Mouse (Mus musculus): ENCODE data around the gene Irf1.

The Irf1 gene

DNA sequence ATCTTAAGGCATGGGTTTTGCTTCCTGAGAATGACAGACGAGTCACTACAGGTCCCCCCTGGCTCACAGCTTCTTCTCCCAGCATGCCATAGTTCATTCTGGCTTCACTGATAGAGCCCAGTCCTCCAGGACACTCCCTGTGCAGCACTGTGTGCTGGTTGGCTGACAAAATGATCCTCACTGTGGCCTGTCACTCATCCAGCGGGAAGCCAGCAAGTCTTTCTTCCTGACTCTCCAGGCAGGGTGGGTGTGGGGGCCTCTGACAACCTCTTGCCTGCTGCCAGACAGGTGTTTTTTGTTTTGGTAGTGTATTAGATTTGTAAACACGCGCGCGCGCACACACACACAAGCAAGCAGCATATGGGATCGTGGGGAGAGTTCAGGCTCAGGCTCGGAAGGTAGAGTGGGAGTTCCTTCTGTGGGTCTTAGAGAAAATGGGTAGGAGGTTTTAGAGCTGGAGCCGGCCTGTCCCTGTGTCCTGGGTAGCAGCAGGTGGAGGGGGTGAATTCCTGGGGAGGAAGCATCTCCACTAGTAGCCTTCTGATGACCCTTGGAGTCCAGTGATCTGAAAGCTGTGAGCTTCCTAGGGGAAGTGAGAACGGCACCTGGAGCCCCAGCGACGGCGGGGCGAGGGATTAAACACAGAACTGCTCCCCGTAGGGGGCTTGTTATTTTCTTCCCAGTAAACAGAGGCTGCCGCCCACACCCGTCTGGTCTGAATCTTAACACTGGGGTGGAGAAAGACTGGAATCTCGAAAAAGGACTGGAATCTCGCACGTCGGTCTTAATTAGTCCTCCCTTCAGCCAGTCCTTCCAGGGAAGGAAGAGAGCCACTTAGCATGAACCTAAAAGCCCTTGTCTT lies 10.0 kb upstream of the Irf1 start:
- DNase-seq (ENCODE audit: inconsistent age in 2 of 2, low spot score in 1 of 2) = peak in 1 of 2 experiments; percentile 35

DNA sequence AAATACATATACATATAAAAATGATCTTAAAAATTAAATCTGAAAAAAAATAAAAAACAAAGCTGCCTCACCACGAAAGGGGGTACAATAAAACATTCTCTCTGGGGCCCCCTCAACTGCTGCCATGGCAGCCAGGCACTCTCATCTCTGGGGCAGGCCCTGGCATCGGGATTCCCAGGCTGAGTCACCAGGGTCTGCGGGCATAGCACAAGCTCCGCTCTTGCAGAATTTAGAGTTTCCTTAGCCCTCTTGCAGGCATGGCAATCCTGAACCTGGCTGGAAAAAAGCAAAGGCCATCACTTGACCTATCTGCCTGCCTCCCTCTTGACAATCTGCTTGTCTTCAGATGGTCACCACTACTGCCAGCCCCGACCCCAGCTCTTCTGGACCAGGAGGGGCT lies 8.5 kb upstream of the Irf1 start:
- peak in 1 of 2 experiments; percentile 75 for DNase-seq (ENCODE audit: inconsistent age in 2 of 2, low spot score in 1 of 2)

DNA sequence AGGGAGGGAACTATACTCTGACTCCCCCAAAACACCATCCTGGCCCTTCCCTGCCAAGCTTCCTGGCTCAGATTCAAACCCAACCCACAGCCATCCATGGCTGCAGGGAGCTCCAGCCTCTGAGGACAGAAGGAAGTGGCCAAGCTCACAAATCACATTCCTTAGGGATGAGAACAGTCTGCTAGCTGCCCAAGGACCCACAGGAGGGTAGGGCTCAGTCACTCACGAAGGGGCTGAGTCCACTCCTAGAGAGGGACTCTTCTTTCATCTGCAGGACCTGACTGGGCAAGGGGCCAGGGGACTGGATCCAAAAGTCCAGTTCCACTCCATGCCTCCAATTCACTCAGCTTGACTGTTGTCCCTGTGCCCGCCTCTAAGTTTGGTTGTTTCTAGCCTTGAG lies 8.0 kb upstream of the Irf1 start:
- DNase-seq (ENCODE audit: inconsistent age in 2 of 2, low spot score in 1 of 2) = peak; percentile 96 to 97

DNA sequence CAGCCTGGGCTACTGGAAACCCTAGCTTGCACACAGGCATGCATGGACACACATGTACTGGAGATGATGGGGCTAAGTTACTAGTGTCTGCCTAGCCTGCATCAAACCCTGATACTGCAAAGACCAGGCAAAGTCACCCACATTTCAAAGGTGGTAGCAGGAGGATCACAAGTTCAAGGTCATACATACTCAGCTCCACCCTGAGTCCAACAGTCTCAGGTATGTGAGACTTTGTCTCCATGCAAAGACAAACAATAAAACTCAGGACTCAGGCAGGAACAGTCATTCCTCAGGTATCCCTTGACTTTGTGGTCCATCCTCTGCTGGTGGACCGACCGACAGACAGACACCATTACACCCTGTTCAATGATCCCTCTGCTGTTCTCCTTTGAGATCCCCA lies 7.4 kb upstream of the Irf1 start:
- DNase-seq (ENCODE audit: inconsistent age in 2 of 2, low spot score in 1 of 2) = no peak

DNA sequence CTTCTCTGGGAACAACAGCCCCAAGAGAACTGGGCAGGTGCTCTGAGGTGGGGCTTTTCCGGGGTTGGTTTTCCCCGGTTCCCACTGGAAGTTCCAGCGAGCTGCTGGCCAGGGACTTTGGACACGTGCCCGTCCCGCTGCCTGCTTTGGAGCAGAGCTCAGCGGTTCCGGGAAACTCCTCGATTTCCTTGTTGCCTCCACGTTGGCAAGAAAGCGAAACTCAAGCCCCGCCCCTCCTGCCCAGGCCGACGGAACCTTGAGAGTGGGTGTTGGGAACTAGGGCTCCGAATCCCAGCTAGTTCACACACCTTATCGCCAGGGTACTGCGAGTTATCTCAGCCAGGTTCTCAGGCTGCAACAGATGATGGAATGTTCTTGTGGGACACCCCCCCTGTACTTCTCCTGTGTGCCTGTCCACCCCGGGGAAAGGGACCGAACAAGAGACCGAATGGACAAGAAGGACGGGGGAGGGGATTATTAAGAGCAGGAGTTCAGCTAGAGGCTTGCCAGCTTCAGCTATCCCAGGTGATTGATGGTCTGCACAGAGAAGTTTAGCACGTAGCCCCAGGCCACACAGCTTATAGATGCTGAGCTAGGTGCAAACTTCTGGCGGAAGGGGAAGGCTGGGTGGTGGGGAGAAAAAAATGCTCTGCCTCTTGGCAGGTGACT lies 6.9 kb upstream of the Irf1 start:
- DNase-seq (ENCODE audit: inconsistent age in 2 of 2, low spot score in 1 of 2) = peak; percentile 93 to 98

- peak; percentile 94 to 97 for DNase-seq (ENCODE audit: inconsistent age in 2 of 2, low spot score in 1 of 2)
Measured at GRCm38 (mm10) chr11:53763496-53764140, 6.2 kb upstream of the Irf1 start.

DNA sequence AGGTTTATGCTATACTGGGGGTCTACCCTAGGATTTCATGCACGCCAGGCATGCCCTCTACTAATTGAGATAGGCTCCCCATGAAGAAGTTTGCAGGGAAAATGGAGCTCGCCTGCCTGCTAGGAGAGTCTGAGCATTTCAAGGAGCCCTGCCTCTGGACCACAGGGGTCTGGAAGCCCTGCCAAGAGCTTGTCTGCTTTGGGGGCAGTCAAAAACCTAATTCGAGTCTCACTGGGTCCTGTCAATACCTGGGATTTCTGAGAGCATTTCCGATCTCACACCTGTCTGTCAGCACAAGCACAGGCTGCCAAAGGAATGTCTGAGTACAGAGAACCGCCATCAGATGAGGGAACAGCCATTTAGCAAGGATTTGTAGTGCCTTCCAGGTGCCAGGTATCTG lies 5.2 kb upstream of the Irf1 start:
- DNase-seq (ENCODE audit: inconsistent age in 2 of 2, low spot score in 1 of 2) = no peak

- no peak for DNase-seq (ENCODE audit: inconsistent age in 2 of 2, low spot score in 1 of 2)
Measured at GRCm38 (mm10) chr11:53768422-53769184, 1.2 kb upstream of the Irf1 start.

DNA sequence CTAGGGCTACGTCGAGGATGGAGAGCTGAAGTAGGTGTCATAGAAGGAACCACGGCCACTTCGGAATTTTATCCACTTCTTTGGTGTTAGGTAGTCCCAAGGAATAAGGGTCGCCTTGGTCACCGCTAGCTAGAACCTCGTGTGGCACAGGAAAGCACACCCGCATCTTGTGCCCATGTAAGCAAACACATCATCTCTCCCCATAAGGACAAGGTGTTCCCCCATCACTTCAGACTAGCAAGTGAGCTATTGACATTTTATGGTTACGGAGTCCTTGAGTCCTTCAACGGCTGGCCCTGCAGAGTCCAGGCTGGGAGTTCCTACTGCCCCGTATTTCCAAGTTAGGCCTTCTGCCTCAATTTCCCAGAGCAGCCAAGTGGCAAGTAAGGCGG lies 633 bp upstream of the Irf1 start:
- DNase-seq (ENCODE audit: inconsistent age in 2 of 2, low spot score in 1 of 2) = no peak

DNA sequence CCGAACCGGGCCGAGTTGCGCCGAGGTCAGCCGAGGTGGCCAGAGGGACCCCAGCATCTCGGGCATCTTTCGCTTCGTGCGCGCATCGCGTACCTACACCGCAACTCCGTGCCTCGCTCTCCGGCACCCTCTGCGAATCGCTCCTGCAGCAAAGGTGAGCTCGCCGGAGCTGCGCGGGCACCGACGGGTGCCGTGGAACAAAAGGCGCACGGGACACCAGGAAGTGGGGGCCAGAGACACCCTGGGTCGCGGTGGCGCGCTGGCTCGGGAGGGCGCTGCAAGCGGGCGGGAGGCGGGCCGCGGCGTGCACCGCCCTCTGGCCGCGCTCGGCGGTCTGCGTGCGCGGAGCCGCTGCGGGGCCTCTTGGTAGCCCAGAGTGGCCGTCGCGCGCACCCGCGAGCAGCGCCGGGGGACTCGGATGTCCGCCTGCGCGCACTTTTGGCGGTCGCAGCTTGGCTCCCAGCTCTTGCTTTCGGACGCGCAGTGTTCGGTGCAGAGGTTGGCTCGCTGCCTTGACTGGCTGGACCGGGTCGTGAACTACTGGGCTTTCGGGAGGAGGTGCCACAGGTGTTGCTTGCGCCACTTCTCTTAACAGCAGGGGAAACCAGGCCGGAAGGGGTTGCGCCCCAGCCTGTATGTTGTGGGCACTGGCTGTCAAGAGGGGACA lies 444 bp downstream of the Irf1 start:
- peak; percentile 87 to 94 for DNase-seq (ENCODE audit: inconsistent age in 2 of 2, low spot score in 1 of 2)

DNA sequence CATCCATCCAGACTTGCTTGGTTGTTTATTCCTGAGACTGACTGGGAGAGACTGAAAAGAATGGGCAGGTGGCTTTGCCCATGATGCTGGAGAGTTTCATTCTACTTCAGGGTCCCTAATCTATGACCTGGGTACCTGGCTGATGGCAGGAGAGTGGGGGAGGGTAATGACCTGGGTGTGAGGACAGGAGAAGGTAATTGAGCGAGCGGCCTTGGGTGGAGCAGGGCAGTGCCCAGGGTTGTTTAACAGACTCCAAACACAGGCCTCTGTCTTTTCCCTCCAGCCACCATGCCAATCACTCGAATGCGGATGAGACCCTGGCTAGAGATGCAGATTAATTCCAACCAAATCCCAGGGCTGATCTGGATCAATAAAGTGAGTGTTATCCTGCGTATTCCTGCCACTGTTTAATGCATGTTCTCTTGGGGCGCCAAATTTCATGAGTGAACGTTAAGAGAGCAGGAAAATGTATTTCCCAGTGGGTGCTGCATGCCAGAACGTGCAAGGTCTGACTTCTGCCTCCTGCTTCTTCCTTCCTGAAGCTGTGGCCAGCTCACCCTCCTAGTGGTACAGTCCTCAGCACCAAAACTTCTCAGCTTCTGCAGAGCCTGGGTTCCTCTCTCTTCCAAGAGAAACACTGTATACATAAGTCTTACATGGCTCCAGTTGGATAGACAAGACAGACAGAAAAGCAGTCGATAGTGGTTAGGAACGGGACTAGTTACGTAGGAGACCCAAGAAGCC lies 1.4 kb downstream of the Irf1 start:
- DNase-seq (ENCODE audit: inconsistent age in 2 of 2, low spot score in 1 of 2) = peak in 1 of 2 experiments; percentile 62

- peak in 1 of 2 experiments; percentile 52 for DNase-seq (ENCODE audit: inconsistent age in 2 of 2, low spot score in 1 of 2)
Measured at GRCm38 (mm10) chr11:53772536-53772935, 2.7 kb downstream of the Irf1 start.

DNA sequence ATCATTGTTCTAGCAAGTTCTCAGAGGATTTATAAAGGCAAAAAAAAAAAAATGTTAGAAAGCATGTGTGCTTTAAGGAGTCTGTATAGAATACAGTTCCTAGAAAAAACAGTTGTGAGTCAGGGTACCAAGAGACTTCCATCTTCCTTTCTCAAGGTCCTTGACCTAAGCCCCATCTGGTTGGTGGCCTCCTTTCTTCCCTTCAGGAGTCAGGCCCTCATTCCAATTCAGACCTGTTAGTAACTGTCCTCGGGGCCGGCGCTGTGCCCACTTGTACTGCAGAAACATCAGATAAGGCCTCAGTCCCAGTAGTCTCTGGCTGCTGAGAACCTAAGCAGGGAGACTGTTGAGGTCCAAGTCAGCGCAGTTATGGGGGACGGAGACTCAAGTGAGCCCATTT lies 3.3 kb downstream of the Irf1 start, which contains the start of gene Gm17334:
Gene Gm17334, minus strand, starts transcription at position 101 of the 400 bp plus-strand sequence.
- DNase-seq (ENCODE audit: inconsistent age in 2 of 2, low spot score in 1 of 2) = no peak

DNA sequence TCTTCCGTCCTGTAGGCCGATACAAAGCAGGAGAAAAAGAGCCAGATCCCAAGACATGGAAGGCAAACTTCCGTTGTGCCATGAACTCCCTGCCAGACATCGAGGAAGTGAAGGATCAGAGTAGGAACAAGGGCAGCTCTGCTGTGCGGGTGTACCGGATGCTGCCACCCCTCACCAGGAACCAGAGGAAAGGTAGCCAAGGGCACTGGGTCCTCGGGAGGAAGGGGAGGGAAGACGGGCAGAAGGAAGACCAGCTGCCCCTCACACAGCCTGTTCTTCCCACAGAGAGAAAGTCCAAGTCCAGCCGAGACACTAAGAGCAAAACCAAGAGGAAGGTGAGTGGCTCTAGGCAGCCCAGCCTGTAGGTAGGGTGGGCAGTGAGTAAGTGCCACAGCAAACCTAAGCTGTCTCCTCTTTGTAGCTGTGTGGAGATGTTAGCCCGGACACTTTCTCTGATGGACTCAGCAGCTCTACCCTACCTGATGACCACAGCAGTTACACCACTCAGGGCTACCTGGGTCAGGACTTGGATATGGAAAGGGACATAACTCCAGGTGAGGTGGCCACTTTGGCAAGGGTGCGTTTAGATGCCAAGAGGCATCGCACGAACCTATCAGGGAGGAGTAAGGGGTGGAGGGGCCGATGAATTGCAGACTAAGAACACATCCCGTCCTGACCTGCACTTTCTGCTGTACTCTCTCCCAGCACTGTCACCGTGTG lies 4.0 kb downstream of the Irf1 start:
- DNase-seq (ENCODE audit: inconsistent age in 2 of 2, low spot score in 1 of 2) = peak in 1 of 2 experiments; percentile 38

GRCm38 (mm10) chr11:53774659-53775255 lies 4.9 kb downstream of the Irf1 start:
- peak in 1 of 2 experiments; percentile 60 for DNase-seq (ENCODE audit: inconsistent age in 2 of 2, low spot score in 1 of 2)

DNA sequence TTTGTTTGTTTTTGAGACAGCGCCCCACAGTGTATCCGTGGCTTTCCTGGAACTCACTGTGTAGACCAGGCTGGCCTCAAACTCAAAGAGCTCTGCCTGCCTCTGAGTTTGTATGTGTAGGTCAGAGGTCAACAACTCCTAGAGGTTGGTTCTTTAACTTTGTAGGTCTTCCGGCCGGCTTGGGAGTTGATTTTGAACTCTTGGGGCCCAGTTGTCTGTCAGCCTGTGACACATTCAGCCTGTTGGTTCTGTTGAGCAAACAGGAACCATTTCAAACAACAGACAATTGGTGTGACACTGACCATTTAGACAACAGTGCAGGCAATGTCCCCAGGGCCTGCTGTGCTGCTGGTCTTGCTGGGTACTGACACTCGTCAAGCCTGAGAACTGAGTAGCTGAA lies 7.9 kb downstream of the Irf1 start:
- DNase-seq (ENCODE audit: inconsistent age in 2 of 2, low spot score in 1 of 2) = no peak

DNA sequence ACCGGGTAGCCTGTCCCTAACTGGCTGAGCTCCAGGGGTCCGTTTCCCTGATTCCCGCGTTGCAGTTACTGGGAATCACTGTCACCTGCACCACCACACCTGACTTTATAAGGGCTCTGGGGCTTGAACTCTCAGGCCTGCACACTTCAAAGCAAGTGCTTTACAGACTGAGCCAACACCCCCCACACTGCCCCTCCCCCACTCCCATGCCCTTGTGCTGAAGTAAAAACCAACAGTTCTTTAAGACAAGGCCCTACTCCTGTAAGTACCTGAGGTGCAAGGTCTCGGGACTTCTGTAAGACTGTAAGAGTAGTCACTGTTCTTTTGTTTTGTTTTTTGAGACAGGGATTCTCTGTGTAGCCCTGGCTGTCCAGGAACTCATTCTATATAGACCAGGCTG lies 8.6 kb downstream of the Irf1 start:
- no peak for DNase-seq (ENCODE audit: inconsistent age in 2 of 2, low spot score in 1 of 2)

DNA sequence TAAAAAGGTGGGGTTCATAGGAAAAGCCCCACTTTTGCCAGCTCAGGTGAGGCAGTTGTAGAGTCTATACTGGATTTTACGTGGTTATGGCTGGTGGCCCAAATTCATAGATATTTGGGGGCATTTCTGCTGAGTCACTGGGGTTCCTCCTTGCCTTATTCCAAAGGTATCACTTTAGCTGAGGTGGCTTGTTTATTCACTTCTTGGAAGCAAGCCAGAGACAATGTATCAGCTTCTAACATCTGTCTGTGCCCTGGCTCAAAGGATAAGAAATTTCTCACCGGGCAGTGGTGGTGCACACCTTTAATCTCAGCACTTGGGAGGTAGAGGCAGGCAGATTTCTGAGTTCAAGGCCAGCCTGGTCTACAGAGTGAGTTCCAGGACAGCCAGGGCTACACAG lies 10.0 kb downstream of the Irf1 start:
- peak; percentile 3 to 43 for DNase-seq (ENCODE audit: inconsistent age in 2 of 2, low spot score in 1 of 2)

DNA sequence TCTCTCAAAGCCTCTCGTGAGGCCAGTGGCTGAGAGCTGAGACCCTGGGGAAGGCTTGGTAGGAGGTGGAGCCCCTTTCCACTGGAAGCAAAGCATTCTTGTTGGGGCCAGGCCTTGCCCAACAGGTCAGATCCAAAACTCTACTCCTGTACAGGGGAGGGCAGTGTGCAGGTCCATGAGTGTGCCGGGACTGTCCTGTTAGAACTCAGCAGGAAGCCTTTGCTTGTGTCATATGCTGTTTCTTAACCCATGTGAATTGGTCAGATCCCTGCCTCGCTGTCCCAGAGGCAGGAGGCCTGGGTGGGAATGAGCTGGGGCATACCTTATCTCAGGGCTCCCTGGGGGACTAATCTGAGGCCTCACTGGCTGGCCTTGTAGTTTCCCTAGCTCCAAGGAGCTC lies 10.4 kb downstream of the Irf1 start:
- DNase-seq (ENCODE audit: inconsistent age in 2 of 2, low spot score in 1 of 2) = no peak

Measured in adrenal gland, adult (tissue).